Mouse (Mus musculus): ENCODE measurements around the gene Atp2a3.

GRCm38 (mm10) chr11:73031536-73031935, 70.6 kb downstream of the Atp2a3 start:
- TF ChIP-seq POLR2A (IDR thresholded peaks at IDR 0.05; ENCODE audit: borderline replicate concordance, control insufficient read depth, low read depth, low read length) (no peak), CTCF (IDR thresholded peaks at IDR 0.05; ENCODE audit: control insufficient read depth, insufficient read depth, low read length) (no peak)
